Mouse (Mus musculus): ENCODE measurements around the gene Trappc6a. TPM values are rescaled to one million over a fixed set of nuclear protein-coding genes. Genes with fewer than 3 reads are reported as not detected.

Gene Trappc6a
- 159 and 195 TPM in 2 replicates for polyA plus RNA-seq (2012; rRNA removed; ENCODE audit: low replicate concordance)

GRCm38 (mm10) chr7:19508150-19508923, at the start of gene Trappc6a, which contains the start of gene Bloc1s3:
Gene Trappc6a, plus strand, starts transcription at chr7:19508395.
Gene Bloc1s3, minus strand, starts transcription at chr7:19508367.

GRCm38 (mm10) chr7:19458591-19459111, 49.5 kb upstream of the Trappc6a start, which contains the start of gene Mark4:
Gene Mark4, minus strand, starts transcription at chr7:19458821.

GRCm38 (mm10) chr7:19462884-19463381, 45.3 kb upstream of the Trappc6a start, which contains the start of gene Exoc3l2:
Gene Exoc3l2, plus strand, starts transcription at chr7:19463331.

GRCm38 (mm10) chr7:19517652-19518365, 9.6 kb downstream of the Trappc6a start, which contains the start of gene Nkpd1:
Gene Nkpd1, plus strand, starts transcription at chr7:19517838.

GRCm38 (mm10) chr7:19562643-19563410, 54.6 kb downstream of the Trappc6a start, which contains the start of gene Ppp1r37:
Gene Ppp1r37, minus strand, starts transcription at chr7:19563076.

Other genes with a start within 250 kb of the Trappc6a start
- gene Vasp, start 236.6 kb upstream of the Trappc6a start, polyA plus RNA-seq (2012; rRNA removed; ENCODE audit: low replicate concordance) = 436 and 468 TPM in 2 replicates
- 1.4 and 23.4 TPM in 2 replicates for gene Ppm1n, start 228.3 kb upstream of the Trappc6a start, polyA plus RNA-seq (2012; rRNA removed; ENCODE audit: low replicate concordance)
- 13.4 and 16.6 TPM in 2 replicates for gene Rtn2, start 225.8 kb upstream of the Trappc6a start, polyA plus RNA-seq (2012; rRNA removed; ENCODE audit: low replicate concordance)
- 0.99 and 6.4 TPM in 2 replicates for gene Fosb, start 198.3 kb upstream of the Trappc6a start, polyA plus RNA-seq (2012; rRNA removed; ENCODE audit: low replicate concordance)
- 14.9 and 16.2 TPM in 2 replicates for gene Ercc1, start 163.6 kb upstream of the Trappc6a start, polyA plus RNA-seq (2012; rRNA removed; ENCODE audit: low replicate concordance)
- gene Cd3eap, start 148.9 kb upstream of the Trappc6a start, polyA plus RNA-seq (2012; rRNA removed; ENCODE audit: low replicate concordance) = 1.9 and 5.3 TPM in 2 replicates
- 7.7 and 8.8 TPM in 2 replicates for gene Ppp1r13l, start 148.6 kb upstream of the Trappc6a start, polyA plus RNA-seq (2012; rRNA removed; ENCODE audit: low replicate concordance)
- 37.5 and 41.5 TPM in 2 replicates for gene Ercc2, start 126.4 kb upstream of the Trappc6a start, polyA plus RNA-seq (2012; rRNA removed; ENCODE audit: low replicate concordance)
- 1.2 and 2.1 TPM in 2 replicates for gene Klc3, start 104.3 kb upstream of the Trappc6a start, polyA plus RNA-seq (2012; rRNA removed; ENCODE audit: low replicate concordance)
- 51.7 and 59.9 TPM in 2 replicates for gene Ckm, start 103.6 kb upstream of the Trappc6a start, polyA plus RNA-seq (2012; rRNA removed; ENCODE audit: low replicate concordance)
- gene Mark4, start 49.6 kb upstream of the Trappc6a start, polyA plus RNA-seq (2012; rRNA removed; ENCODE audit: low replicate concordance) = 15.0 and 33.5 TPM in 2 replicates
- 5.1 and 11.1 TPM in 2 replicates for gene Exoc3l2, start 45.1 kb upstream of the Trappc6a start, polyA plus RNA-seq (2012; rRNA removed; ENCODE audit: low replicate concordance)
- 10.5 and 31.4 TPM in 2 replicates for gene Bloc1s3, start within 50 bp of the Trappc6a start, polyA plus RNA-seq (2012; rRNA removed; ENCODE audit: low replicate concordance)
- gene Nkpd1, start 9.4 kb downstream of the Trappc6a start, polyA plus RNA-seq (2012; rRNA removed; ENCODE audit: low replicate concordance) = 0.15 and 0.18 TPM in 2 replicates
- 99.5 and 166 TPM in 2 replicates for gene Ppp1r37, start 54.7 kb downstream of the Trappc6a start, polyA plus RNA-seq (2012; rRNA removed; ENCODE audit: low replicate concordance)
- gene Zfp296, start 68.9 kb downstream of the Trappc6a start, polyA plus RNA-seq (2012; rRNA removed; ENCODE audit: low replicate concordance) = 3.9 and 4.8 TPM in 2 replicates
- 94.7 and 164 TPM in 2 replicates for gene Gemin7, start 69.2 kb downstream of the Trappc6a start, polyA plus RNA-seq (2012; rRNA removed; ENCODE audit: low replicate concordance)
- gene Clasrp, start 96.1 kb downstream of the Trappc6a start, polyA plus RNA-seq (2012; rRNA removed; ENCODE audit: low replicate concordance) = 168 and 347 TPM in 2 replicates
- gene Relb, start 121.0 kb downstream of the Trappc6a start, polyA plus RNA-seq (2012; rRNA removed; ENCODE audit: low replicate concordance) = 41.9 and 115 TPM in 2 replicates
- gene Clptm1, start 156.6 kb downstream of the Trappc6a start, polyA plus RNA-seq (2012; rRNA removed; ENCODE audit: low replicate concordance) = 104 and 143 TPM in 2 replicates
- gene Apoc2, start 169.5 kb downstream of the Trappc6a start, polyA plus RNA-seq (2012; rRNA removed; ENCODE audit: low replicate concordance) = 950 and 3,249 TPM in 2 replicates
- gene Gm44805, start 173.0 kb downstream of the Trappc6a start, polyA plus RNA-seq (2012; rRNA removed; ENCODE audit: low replicate concordance) = 1.4 TPM in 1 of 2 replicates, not detected in the other
- 0.36 and 1.9 TPM in 2 replicates for gene Apoc4, start 173.1 kb downstream of the Trappc6a start, polyA plus RNA-seq (2012; rRNA removed; ENCODE audit: low replicate concordance)
- gene Apoc1, start 184.3 kb downstream of the Trappc6a start, polyA plus RNA-seq (2012; rRNA removed; ENCODE audit: low replicate concordance) = 0.72 and 1.2 TPM in 2 replicates
- gene Apoe, start 190.8 kb downstream of the Trappc6a start, polyA plus RNA-seq (2012; rRNA removed; ENCODE audit: low replicate concordance) = 286 and 462 TPM in 2 replicates
- gene Tomm40, start 207.0 kb downstream of the Trappc6a start, polyA plus RNA-seq (2012; rRNA removed; ENCODE audit: low replicate concordance) = 95.8 and 122 TPM in 2 replicates
- 232 and 247 TPM in 2 replicates for gene Nectin2, start 242.1 kb downstream of the Trappc6a start, polyA plus RNA-seq (2012; rRNA removed; ENCODE audit: low replicate concordance)